Mouse (Mus musculus): ENCODE results near the gene Nek6.

The Nek6 gene

GRCm38 (mm10) chr2:38511487-38512307 lies at the start of gene Nek6:
Nek6 (plus strand) TSS chr2:38511643.
- no peak for DNase-seq (ENCODE audit: low spot score)

GRCm38 (mm10) chr2:38462323-38462722 lies 49.1 kb upstream of the Nek6 start:
- no peak for DNase-seq (ENCODE audit: low spot score)

GRCm38 (mm10) chr2:38468845-38469244 lies 42.6 kb upstream of the Nek6 start:
- no peak for DNase-seq (ENCODE audit: low spot score)

DNA sequence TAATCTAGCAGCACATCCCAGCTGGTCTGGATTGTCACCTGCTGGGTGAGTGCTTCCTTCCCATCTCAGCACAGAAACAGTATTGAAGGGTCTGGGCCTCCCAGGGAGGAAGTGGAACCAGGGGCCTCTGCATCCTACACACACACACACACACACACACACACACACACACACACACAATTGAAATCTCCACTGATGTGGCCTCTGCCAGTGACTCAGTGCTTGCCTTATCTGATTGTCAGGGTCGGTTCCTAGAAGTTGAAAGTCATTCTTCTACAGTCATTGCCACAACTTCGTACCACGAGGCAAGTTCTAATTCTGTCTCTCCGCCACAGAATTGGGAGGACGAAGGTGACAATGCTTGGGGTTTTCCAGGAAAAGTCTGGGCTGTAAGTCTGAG lies 39.7 kb upstream of the Nek6 start:
- DNase-seq (ENCODE audit: low spot score) = no peak

DNA sequence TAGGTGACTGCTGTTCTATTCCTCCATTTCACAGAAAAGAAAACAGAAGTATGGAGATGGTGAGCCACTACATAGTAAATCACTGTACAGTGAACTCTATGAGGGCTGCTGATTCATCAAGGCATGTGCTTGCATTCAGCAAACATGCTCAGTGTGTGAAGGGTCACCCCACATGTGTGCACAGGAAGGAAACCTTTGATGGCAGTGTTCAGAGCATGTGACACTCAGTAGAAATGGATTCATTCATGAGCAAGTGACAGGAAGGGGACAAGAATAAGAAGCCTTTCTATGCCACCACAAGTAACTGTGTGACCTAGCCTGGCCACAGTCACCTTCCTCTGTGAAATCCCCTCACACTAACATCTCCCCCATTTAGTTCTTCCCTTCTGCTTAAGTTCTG lies 38.6 kb upstream of the Nek6 start:
- no peak for DNase-seq (ENCODE audit: low spot score)

DNA sequence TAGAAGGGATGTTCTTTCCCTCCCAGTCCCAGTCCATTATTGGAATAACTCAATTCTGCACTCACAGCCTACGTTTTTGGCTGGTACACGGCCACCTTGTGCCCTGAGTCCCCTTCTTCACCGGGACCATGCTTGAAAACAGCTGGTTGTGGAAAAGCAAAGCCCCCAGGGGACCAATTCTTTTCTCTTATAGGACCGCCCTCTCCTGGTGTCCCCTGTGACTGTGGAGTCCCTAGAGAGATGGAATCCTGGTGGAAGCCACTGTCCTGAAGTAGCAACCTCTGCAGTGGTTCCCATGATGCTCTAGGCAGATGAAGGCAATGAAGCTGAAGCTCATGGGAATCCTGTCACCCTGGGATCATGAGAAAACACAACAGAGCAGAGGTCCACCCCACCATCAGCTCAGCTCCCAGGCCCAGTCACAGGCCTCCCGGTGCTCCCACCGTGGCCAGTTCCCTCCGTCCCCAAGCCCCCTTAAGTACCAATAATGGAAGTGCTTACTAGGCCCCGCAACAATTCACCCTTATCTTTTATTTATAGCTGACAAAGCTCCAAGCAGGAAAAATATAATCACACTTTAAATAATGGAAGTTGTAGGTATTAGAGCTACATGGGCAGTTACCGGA lies 34.5 kb upstream of the Nek6 start:
- no peak for DNase-seq (ENCODE audit: low spot score)

- no peak for DNase-seq (ENCODE audit: low spot score)
These were observed 34.0 kb upstream of the Nek6 start for GRCm38 (mm10) chr2:38477497-38477873.

DNA sequence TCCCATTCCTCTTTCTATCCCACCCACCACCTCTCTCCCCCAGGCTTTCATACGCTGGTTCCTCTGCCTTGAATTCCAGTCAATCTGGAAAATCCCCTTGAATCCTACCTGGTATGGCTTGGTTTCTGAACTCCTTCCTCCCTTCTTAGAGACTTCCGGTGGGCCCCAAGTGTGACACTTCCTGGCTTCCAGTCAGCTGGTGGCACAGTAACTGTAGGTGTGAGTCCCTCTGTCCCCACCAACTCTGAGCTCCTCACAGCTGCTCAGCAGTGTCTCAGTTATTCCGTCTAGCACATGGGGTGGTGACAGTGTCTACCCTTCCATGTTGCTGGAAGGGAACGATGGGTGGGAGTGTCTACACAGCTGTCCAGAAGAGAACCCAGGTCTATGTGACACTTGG lies 32.8 kb upstream of the Nek6 start:
- no peak for DNase-seq (ENCODE audit: low spot score)

- no peak for DNase-seq (ENCODE audit: low spot score)
These were observed 31.9 kb upstream of the Nek6 start for GRCm38 (mm10) chr2:38479541-38479940.

DNA sequence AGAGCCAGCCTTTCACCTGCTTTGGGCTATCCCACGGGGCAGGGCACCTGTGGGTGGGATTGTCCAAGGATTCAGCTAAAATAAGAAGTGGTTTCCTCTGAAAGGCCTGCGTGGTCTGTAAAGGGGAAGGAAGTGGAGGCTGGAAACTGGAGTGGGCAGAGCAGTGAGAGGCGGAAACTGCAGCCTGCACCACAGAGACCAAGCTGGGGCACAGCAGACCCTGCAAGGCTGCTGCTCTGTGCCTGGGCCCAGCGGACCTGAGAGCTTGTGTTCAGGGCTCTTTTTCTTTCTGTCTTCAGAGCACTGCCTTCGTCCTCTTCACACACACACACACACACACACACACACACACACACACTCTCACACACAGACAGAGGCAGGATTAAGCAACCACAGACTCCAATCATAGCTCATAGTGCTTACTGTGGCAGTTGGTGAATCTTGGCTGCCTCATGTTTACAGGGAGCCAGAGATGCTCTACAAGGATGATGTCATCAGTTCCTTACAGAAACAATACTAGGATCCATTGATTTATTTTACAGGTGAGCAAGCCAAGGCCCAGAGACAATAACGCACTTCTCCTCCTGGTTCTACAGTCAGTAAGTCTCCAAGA lies 30.2 kb upstream of the Nek6 start:
- DNase-seq (ENCODE audit: low spot score) = no peak

DNA sequence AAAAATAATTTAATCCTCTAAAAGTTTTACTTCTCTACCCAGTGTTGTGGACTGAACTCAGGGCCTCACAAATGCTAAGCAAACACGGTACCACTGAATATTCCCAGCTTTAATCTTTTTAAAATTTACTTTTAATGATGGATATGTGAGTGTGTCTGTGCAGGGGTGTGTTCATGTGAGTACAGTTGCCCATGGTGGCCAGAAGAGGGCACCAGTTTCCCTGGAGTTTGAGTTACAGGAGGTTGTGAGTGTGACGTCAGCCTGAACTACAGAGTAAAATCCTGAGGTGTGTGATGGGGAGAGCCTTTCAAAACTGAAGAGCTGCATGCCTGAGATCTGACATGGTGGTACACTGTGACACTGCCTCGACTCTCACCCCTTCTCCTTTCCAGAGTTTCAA lies 29.3 kb upstream of the Nek6 start:
- DNase-seq (ENCODE audit: low spot score) = no peak

DNA sequence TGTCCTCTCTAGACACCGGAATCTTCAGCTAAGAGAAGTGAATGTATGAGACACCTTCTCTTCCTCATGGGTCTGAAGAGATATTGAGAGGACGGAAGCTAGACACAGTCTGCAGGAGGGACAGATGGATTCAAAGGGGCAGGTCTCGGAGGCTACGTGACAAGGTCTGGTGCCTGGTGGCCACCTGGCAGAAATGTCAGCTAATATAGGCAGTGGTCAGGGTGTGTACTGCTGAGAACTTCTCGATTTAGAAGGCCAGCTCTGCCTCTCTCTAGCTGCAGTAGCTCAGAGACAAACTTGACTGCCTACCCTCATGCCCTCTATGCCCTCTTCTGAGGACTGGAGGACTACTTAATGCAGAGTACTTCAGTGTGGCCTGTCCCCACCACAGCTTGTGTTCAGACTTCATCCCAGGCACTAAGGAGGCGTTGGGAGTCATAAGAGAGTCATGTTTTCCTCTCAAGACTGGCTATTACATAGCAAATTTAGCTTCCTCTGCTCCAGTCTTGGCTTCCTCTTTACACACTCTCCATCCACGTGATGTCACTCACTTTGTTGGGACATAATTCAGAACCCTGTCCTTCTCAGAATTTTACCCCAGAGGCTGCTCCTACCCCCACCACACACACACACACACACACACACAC lies 28.3 kb upstream of the Nek6 start:
- no peak for DNase-seq (ENCODE audit: low spot score)

GRCm38 (mm10) chr2:38484556-38484955 lies 26.9 kb upstream of the Nek6 start:
- DNase-seq (ENCODE audit: low spot score) = no peak

DNA sequence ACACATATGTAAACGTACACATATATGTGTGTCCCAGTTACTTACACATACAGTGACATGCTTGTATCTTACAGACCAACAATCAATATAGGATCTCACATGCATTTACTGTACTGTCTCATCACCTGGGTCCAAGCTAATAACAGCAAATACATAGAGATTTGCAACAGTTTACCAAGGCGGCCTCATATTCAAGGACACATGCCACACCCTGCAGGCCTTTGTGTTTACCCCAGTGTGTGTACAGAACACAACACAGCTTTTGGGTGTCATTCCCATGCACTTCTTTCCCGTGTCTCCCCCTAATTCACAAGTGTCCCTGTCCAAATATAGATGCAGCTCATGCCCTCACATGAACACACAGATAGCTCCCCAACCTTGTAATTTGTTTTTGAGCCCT lies 26.0 kb upstream of the Nek6 start:
- no peak for DNase-seq (ENCODE audit: low spot score)

GRCm38 (mm10) chr2:38485957-38486931 lies 25.2 kb upstream of the Nek6 start:
- DNase-seq (ENCODE audit: low spot score) = no peak

DNA sequence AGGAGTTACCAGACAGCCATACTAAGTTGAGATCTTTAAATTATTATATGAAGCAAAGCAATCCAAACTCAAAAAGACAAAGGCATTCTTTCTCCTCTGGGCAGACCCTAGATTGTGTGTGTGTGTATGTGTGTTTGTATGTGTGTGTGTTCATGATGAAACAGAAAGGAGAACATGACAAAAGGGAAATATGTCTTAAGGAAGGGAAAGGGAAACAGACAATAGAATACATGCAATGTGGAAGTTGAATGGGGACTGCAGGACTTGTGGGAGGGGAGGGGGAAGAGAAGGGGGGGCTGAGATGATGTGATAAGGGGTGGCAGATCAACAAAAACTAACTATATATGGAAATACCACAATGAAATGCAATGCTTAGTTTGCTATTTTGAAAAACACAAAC lies 13.8 kb upstream of the Nek6 start:
- no peak for DNase-seq (ENCODE audit: low spot score)

DNA sequence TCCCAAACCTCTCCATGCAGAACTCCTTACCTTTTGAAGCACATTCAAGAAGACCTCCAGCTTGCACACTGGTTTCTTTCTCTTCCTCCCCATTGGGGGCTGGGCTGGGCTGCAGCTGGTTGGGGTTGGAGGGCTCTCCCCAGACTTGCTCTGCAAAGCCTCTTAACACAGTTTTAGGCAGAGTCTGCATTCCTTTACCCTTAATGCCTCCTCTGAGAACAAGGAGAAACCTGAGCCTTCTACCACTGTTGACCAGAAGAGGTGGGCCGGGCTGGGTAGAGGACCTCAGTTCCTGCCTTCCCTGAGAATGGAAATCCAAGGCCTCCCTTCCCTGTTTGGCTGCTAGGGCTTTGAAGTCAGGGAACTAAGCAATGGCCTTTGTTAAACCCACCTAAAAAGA lies 9.8 kb upstream of the Nek6 start:
- DNase-seq (ENCODE audit: low spot score) = no peak

DNA sequence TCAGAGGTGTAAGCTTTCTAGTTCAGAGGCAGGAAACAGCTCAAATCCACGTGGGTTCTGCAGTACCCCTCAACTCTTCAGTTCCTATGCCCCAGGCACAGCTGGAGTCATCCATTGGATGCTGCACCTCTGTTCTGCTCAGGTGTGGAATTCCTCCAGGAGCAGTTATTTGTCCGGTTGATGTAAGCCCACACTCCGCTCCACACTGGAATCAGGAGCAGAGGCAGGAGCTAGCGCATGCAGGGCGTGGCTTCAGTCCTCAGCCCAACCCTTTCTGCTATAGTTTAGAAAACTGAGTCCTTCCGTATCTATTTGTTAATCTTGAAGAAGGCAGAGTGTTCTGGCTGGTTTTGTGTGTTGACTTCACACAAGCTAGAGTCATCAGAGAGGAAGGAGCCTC lies 9.3 kb upstream of the Nek6 start:
- DNase-seq (ENCODE audit: low spot score) = no peak

DNA sequence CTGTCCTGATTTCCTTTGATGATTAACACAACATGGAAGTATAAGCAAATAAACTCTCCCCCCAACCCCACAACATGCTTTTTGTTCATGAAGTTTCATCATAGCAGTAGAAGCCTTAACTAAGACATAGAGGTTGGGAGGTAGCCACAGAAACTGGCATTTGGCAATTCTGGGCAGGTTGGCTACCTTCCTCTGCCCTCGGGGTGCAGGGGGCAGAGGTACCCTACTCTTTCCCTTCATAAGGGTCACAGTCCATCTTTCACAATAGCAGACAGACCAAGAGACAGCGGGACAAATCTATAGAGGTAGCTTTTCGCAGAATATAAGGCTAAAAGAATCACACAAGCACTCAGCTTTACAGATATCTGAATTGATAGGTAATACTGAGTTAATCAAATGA lies 8.7 kb upstream of the Nek6 start:
- DNase-seq (ENCODE audit: low spot score) = no peak

DNA sequence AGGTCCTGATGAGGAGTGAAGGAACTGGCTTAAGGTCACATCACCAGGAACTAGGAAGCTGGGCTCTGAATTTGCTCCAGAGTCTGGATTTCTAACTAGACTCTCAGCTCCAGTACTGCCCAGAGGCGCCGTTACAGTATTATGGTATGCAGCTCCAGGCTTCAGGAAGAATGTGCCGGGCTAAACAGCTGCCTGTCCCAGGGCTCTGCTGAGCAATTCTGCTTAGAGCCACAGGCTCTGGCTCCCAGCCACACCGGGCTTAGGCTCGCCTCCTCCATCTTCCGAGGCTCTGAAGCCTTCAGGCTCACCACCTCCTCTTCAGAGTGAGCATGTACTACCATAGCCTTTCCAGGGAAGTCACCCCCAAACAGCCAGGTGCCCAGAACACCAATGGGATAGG lies 7.1 kb upstream of the Nek6 start:
- DNase-seq (ENCODE audit: low spot score) = no peak

- no peak for DNase-seq (ENCODE audit: low spot score)
These were observed 4.3 kb upstream of the Nek6 start for GRCm38 (mm10) chr2:38507181-38507580.

Data from layer of hippocampus, adult 9-10 months (tissue).